Mouse (Mus musculus) MEL (cell line): ENCODE results near the gene Gm8947. TPM values are rescaled to one million over a fixed set of nuclear protein-coding genes. Genes with fewer than 3 reads are reported as not detected.
"Not testable (repeated sequence)": the region's sequence is repeated elsewhere in the genome, so short reads cannot be mapped to it uniquely, and the experiment has no call there.

ENCODE experiments used
- DNase-seq: peaks from one replicate; pipeline ENCODE4 v3.0.0; 2011; ENCODE audit warnings: low read depth, low spot score
- H3K27ac ChIP-seq: 2 replicates; pipeline ENCODE4 v1.5.1; 2012; ENCODE audit warnings: low read depth, mild to moderate bottlenecking, control low read depth, low read length, moderate library complexity; ENCODE audit not compliant: control insufficient read depth
- H3K27me3 ChIP-seq, 2 experiments: fragments of 150-350 bp in 1 of 2; sonication (generic) in 1 of 2; 2 replicates each; pipeline ENCODE4 v1.6.1; 2012; ENCODE audit warnings: low read length in 2 of 2, mild to moderate bottlenecking in 2 of 2, improper control_type of control experiment in 1 of 2, moderate library complexity in 1 of 2; ENCODE audit not compliant: insufficient read depth in 2 of 2, control insufficient read depth in 1 of 2
- H3K36me3 ChIP-seq, 2 experiments: 2 replicates each; pipeline ENCODE4 v1.6.1; 2012 to 2014; ENCODE audit warnings: low read length in 2 of 2, improper control_type of control experiment in 1 of 2, inconsistent platforms in 1 of 2, mild to moderate bottlenecking in 1 of 2; ENCODE audit not compliant: insufficient read depth in 2 of 2, control insufficient read depth in 1 of 2
- H3K4me1 ChIP-seq, 2 experiments: fragments of 150-350 bp in 1 of 2; sonication (generic) in 1 of 2; 2 replicates each; pipeline ENCODE4 v1.6.1; 2012; ENCODE audit warnings: low read length in 2 of 2, improper control_type of control experiment in 1 of 2, mild to moderate bottlenecking in 1 of 2; ENCODE audit not compliant: insufficient read depth in 2 of 2, control insufficient read depth in 1 of 2
- H3K4me3 ChIP-seq, 2 experiments: fragments of 150-350 bp in 1 of 2; sonication (generic) in 1 of 2; 2 replicates each; pipeline ENCODE4 v1.5.1; 2012; ENCODE audit warnings: low read depth in 2 of 2, low read length in 2 of 2, mild to moderate bottlenecking in 2 of 2, moderate library complexity in 2 of 2, control low read depth in 1 of 2, improper control_type of control experiment in 1 of 2; ENCODE audit not compliant: control insufficient read depth in 1 of 2, insufficient read depth in 1 of 2
- H3K79me2 ChIP-seq: 2 replicates; pipeline ENCODE4 v1.6.1; 2012; ENCODE audit warnings: mild to moderate bottlenecking, low read length, moderate library complexity; ENCODE audit not compliant: control insufficient read depth, poor library complexity, insufficient read depth
- H3K9ac ChIP-seq: 2 replicates; pipeline ENCODE4 v1.6.1; 2012; ENCODE audit warnings: low read depth, mild to moderate bottlenecking, control low read depth, low read length, moderate library complexity; ENCODE audit not compliant: control insufficient read depth, poor library complexity, severe bottlenecking
- H3K9me3 ChIP-seq: fragments of 150-350 bp; sonication (generic); replicated peaks from 2 replicates; pipeline ENCODE4 v1.6.1; 2012; ENCODE audit warnings: mild to moderate bottlenecking, low read length, improper control_type of control experiment, moderate library complexity; ENCODE audit not compliant: insufficient read depth
- GATA1 ChIP-seq: IDR thresholded peaks from 2 replicates; pipeline ENCODE4 v1.6.1; 2011; ENCODE audit warnings: low read depth, low read length, improper control_type of control experiment
- RCOR1 ChIP-seq: IDR thresholded peaks from 2 replicates; pipeline ENCODE4 v1.6.1; 2012; ENCODE audit warnings: low read depth, mild to moderate bottlenecking, inconsistent platforms, low read length, improper control_type of control experiment
- ZNF384 ChIP-seq: IDR thresholded peaks from 2 replicates; pipeline ENCODE4 v1.6.1; 2012; ENCODE audit warnings: low read depth, mild to moderate bottlenecking, inconsistent platforms, low read length, improper control_type of control experiment
- polyA plus RNA-seq, 2 experiments: library from polyadenylated mRNA; stranded (reverse) in 1 of 2; unstranded in 1 of 2; fragments of >175 nt in 1 of 2; fragments of >200 nt in 1 of 2; gene quantifications; 2 replicates each; pipeline versions ENCODE4 v1.2.1 to v1.2.4; 2012; ENCODE audit warnings: low replicate concordance in 2 of 2, low read depth in 1 of 2; ENCODE audit not compliant: insufficient read length in 2 of 2, insufficient read depth in 1 of 2, missing spikeins in 1 of 2
- total RNA-seq: library from RNA; depleted of rRNA; stranded (reverse); fragments of 300-350 nt; gene quantifications from 2 replicates; pipeline ENCODE4 v1.2.3, GENCODE M21; 2012

Gm8947 gene
- total and polyA plus RNA-seq, 3 experiments: 0.08 TPM; not detected in 2

- not testable (repeated sequence) for H3K27ac ChIP-seq, H3K9me3 ChIP-seq, DNase-seq, H3K27me3 ChIP-seq, H3K79me2 ChIP-seq, H3K9ac ChIP-seq, H3K36me3 ChIP-seq, H3K4me1 ChIP-seq, H3K4me3 ChIP-seq
- 0 out of 2 replicates have a peak, but pooled peaks have one; percentile 14 for TF ChIP-seq RCOR1
Measured at GRCm38 (mm10) chr1:151186879-151187424, 5.2 kb upstream of the Gm8947 start.

- TF ChIP-seq ZNF384 (peak; percentile 90), GATA1 (no peak)
- no peaks in the 10 kb centered on the region for H3K79me2 ChIP-seq
- H3K4me1 ChIP-seq: no peaks in the 10 kb centered on the region; a peak in 1 of 4 replicates
Measured at GRCm38 (mm10) chr1:151188469-151188868, 3.7 kb upstream of the Gm8947 start.

DNA sequence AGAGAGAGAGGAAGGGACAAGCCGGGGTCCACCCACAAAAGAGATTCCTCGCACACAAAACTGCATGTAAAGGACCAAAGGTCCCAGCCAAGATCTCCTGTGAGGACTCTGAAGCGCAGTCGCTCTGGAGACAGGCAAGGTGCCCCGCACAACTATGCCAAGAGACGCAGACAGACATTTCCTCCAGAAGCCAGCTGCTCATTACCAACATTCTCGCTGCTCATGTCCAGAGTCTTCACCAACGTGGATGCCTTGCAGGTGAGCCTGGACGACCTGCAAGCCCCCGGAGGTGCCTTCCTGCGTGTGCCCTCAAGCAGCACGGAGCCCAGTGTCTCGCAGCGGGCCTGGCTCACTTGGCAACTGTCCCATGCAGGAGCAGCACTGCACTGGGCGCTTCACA is 563 bp downstream of the Gm8947 start:
- not testable (repeated sequence) for H3K79me2 ChIP-seq, H3K4me1 ChIP-seq, H3K27ac ChIP-seq, H3K36me3 ChIP-seq, H3K4me3 ChIP-seq, H3K9ac ChIP-seq, H3K27me3 ChIP-seq, DNase-seq, H3K9me3 ChIP-seq

More at GRCm38 (mm10) chr1:151188469-151188868, 3.7 kb upstream of the Gm8947 start:
- Histone ChIP-seq H3K4me3 (no peak overlapping the region), H3K27me3 (no peaks in the 10 kb centered on the region), H3K27ac (no peak overlapping the region), H3K9ac (no peak overlapping the region), H3K9me3 (no peaks in the 10 kb centered on the region), H3K36me3 (peaks cover 0 to 2% of the 10 kb centered on the region in 2 experiments; a peak in 1 of 4 replicates)
- DNase-seq: no peak

DNA sequence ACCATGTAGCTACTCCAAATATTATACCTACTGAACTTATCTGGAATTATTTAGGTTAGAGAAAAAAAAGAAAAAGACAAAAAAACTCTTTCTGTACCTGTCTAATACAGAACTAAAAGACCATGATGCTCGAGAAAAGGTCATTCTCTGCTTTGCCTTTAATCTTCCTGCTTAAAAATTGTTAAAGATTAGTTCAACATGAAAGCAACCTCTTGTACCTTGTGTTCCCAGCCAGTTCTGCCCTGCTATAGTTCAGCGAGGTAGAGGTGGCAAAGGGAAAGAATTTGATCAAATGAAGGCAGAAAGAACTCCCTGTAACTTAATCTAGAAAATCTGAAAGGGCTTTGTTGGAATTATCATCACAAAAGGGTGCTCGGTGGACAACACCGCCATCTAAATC is 3.8 kb downstream of the Gm8947 start:
- H3K4me1 ChIP-seq, DNase-seq: not testable (repeated sequence)

GRCm38 (mm10) chr1:151196690-151197089 is 4.5 kb downstream of the Gm8947 start:
- not testable (repeated sequence) for H3K79me2 ChIP-seq, H3K4me1 ChIP-seq, H3K36me3 ChIP-seq, DNase-seq, H3K9ac ChIP-seq, H3K27me3 ChIP-seq, H3K9me3 ChIP-seq, H3K27ac ChIP-seq, H3K4me3 ChIP-seq

More for the DNA sequence above, 3.8 kb downstream of the Gm8947 start:
- H3K36me3 ChIP-seq, H3K27ac ChIP-seq, H3K79me2 ChIP-seq, H3K9me3 ChIP-seq, H3K27me3 ChIP-seq, H3K9ac ChIP-seq, H3K4me3 ChIP-seq: not testable (repeated sequence)
